Mouse (Mus musculus): Measurements from ENCODE around the gene Pex11g.
A peak's percentile ranks its signal among the peaks of the same experiment; 100 is the strongest.

Pex11g gene

DNA sequence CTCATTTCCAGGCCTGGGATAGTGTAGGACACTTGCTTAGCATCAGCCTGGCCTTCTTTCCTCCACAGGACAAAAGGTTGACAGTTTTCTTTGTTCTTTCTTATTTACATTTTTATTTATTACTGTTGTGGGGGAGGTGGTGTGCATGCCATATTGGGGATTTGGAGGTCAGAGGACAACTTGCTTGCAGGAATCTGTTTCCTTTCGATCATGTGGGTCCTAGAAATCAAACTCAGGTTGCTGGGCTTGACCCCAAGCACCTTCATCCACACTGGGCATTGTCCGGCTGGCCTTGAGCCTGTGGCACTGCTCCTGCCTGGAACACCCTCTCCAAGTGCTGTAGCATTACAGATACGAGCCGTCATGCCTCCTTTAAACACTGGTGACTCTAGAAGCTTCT is 50.6 kb downstream of the Pex11g start:
- no peak for DNase-seq (ENCODE audit: extremely low read depth, low read depth)

DNA sequence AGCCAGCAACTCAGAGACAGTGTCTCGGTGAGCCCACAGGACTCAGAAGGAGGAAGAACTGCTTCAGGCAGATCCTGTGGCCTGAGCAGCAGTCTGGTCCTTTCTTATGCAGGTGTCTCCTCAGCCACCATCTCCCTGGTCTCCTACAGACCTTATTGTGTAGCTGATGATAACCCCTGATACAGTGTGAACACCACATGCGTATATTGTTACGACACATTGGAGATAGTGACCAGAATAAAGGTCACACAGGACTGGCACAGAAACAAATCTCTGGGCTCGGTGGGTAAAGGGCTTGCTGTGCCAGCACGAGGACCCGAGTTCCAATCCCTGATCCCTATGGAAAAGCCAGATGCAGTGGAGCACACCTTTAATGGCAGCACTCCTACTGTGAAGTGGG is 51.8 kb downstream of the Pex11g start:
- no peak for DNase-seq (ENCODE audit: extremely low read depth, low read depth)

DNA sequence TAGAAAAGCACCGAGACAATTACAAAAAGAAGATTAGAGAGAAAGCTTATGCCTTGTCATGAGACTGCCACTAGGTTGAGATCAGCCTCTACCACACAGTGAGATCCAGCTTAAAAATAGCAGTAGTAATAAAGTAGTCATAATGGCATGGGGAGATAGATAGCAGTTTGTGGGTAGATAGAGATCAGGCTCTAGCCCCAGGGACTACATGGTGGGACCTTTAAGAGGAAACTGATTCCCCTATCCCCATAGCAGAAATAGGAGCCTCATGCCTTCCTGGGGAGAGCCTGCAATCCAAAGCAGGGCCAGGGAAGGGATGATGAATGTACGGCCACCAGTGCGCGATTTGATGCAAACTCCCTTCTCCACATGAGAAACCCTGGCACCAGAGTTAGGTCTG is 52.2 kb downstream of the Pex11g start:
- no peak for DNase-seq (ENCODE audit: extremely low read depth, low read depth)

DNA sequence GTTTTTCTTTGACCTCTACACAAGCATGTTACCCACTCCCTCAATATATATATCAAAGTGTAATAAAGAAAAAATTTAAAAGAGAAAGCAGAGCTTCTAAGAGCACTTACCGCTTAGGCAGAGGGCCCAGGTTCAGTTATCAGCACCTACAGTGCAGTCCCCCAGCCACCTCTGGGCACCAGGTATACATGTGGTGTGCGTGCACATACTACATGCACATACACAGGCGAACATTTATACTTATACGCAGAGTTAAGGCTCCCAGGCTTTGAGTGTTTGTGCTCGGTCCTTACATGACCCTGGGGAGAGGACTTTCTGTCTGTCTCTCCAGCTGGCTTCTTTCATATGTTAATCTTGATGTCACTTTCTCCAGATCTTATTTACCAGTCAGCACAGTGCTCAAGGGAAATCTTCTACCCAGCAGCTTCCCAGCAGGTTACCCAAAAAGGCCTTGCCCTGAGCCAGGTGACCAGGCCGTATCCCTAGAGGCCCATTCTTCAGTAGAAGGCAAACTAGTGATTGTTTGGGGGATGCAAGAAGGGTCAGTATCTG is 52.8 kb downstream of the Pex11g start:
- DNase-seq (ENCODE audit: extremely low read depth, low read depth) = no peak

DNA sequence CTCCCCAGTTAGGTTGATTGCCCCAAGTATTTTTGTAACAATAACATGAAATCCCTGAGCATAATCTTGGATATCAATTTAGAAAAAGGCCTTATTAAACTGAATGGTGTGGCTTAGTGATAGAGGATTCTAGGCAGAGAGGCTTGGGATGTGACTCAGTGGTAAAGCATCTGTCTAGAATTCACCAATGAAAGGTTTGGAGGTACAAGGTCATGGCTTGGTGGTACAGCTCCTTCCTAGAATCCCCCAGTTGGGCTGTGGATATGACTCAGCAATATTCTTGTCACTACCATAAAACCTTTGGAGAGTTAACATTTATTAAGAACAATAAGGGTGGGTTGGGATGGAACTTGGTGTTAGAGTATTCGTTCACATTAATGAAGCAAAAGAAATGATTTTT is 54.7 kb downstream of the Pex11g start:
- no peak for DNase-seq (ENCODE audit: extremely low read depth, low read depth)

DNA sequence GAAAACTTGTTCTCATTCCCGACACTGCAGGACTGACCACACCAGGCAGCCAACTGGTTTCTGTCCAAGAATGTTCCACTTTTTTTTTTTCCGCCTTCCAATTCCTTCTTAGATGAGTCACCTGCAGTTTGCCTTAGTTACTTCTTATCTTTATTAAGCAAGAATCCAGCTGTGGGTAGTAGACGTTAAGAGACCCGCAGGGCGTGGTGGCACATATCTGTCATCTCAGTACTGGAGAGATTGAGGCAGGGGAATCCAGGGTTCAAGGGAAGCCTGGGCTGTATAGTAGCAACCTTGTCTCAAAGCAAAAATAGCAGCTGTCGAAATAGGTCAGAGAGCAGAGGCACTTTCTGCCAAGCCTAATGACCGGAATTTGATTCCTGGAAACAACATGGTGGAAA is 55.6 kb downstream of the Pex11g start:
- peak; percentile 76 for DNase-seq (ENCODE audit: extremely low read depth, low read depth)

DNA sequence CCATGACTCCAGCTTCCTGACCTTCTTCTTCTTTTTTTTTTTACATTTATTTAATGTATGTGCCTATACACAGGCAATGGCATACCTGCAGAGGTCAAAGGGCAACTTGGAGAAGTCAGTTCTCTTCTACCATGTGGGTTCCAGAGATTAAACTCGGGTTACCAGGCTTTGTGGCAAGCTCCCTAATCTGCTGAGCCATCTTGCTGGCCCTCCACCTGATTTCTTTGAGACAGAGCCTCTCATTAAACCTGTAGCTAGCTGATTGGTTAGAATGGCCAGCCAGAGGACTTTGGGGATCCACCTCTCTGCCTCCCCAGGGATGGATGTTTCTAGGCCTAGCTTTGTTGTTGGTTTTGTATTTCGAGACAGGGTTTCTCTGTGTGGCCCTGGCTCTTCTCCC is 56.4 kb downstream of the Pex11g start:
- no peak for DNase-seq (ENCODE audit: extremely low read depth, low read depth)

DNA sequence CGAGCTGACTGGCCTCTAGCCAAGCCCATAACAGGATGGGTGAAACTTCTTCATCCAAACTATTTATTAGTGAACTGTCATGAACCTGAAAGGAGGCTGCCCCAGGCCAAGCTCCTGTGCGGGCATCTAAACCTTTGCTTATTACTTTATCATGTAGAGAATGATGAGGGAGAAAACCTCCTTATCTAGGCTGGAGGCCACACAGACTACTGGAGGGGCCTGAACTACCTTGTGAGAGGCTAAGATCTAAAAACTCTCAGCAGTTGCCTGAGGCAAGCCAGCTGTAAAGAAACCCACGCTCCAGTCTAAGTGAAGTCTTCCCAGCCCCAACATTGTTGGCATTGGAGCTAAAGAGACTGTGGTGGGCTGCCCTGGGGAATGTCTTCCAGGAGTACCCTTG is 60.1 kb downstream of the Pex11g start:
- no peak for DNase-seq (ENCODE audit: extremely low read depth, low read depth)

Data from MEL-GATA-1-ER (cell line).